Mouse (Mus musculus): Measurements from ENCODE around the gene Vangl2. TPM values are rescaled to one million over a fixed set of nuclear protein-coding genes. Genes with fewer than 3 reads are reported as not detected.
"Not testable (repeated sequence)": the region's sequence is repeated elsewhere in the genome, so short reads cannot be mapped to it uniquely, and the experiment has no call there.

The Vangl2 gene
- polyA plus RNA-seq, 1 experiment from 2014 or later: 0.57 TPM

GRCm38 (mm10) chr1:171979969-171980730 is 48.1 kb downstream of the Vangl2 start:
- H3K27ac ChIP-seq (ENCODE audit: low read length): no peak overlapping the region
- no peaks in the 10 kb centered on the region for H3K4me1 ChIP-seq (ENCODE audit: control insufficient read depth, low read depth, low read length)
- no peak for ATAC-seq (ENCODE audit: low read depth)
- H3K9ac ChIP-seq (ENCODE audit: low read depth, low read length): no peak overlapping the region
- no peaks in the 10 kb centered on the region for H3K27me3 ChIP-seq (ENCODE audit: control insufficient read depth, insufficient read depth, low read depth, low read length)
- 76% methylated on average over 13 of the region's 13 CpGs for WGBS (ENCODE audit: insufficient replicate concordance)
- no peaks in the 10 kb centered on the region for H3K9me3 ChIP-seq (replicated peaks; ENCODE audit: control insufficient read depth, low read length)
- H3K4me2 ChIP-seq (ENCODE audit: low read depth, low read length): no peak overlapping the region
- no peak overlapping the region for H3K4me3 ChIP-seq (ENCODE audit: low read depth, low read length)
- no peaks in the 10 kb centered on the region for H3K36me3 ChIP-seq (ENCODE audit: control insufficient read depth, insufficient read depth)

DNA sequence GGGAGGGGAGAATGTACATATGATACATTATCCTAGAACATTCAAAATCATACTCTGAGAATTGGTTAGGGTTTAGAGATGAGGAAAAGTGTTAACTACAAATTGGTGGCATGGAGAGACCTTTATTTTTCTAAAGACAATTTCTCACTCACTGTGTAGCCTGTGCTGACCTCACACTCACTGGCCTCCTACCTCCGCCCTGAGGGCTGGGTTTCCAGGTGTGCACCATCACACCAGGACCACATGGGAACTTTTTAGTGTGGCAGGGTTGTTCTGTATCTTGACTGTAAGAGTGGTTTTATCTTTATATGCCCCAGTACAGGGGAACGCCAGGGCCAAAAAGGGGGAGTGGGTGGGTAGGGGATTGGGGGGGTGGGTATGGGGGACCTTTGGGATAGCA is 50.4 kb downstream of the Vangl2 start:
- 56% methylated on average over 2 of the region's 2 CpGs for WGBS (ENCODE audit: insufficient replicate concordance)
- H3K9me3 ChIP-seq (replicated peaks; ENCODE audit: control insufficient read depth, low read length): no peaks in the 10 kb centered on the region
- no peak overlapping the region for H3K27ac ChIP-seq (ENCODE audit: low read length)
- H3K9ac ChIP-seq (ENCODE audit: low read depth, low read length): no peak overlapping the region
- no peaks in the 10 kb centered on the region for H3K4me1 ChIP-seq (ENCODE audit: control insufficient read depth, low read depth, low read length)
- no peak overlapping the region for H3K4me2 ChIP-seq (ENCODE audit: low read depth, low read length)
- H3K36me3 ChIP-seq (ENCODE audit: control insufficient read depth, insufficient read depth): no peaks in the 10 kb centered on the region
- no peak overlapping the region for H3K4me3 ChIP-seq (ENCODE audit: low read depth, low read length)
- no peak for ATAC-seq (ENCODE audit: low read depth)
- H3K27me3 ChIP-seq (ENCODE audit: control insufficient read depth, insufficient read depth, low read depth, low read length): no peaks in the 10 kb centered on the region

- no peak overlapping the region for H3K27ac ChIP-seq (ENCODE audit: low read length)
- H3K27me3 ChIP-seq (ENCODE audit: control insufficient read depth, insufficient read depth, low read depth, low read length): no peaks in the 10 kb centered on the region
- ATAC-seq (ENCODE audit: low read depth): no peak
- H3K4me3 ChIP-seq (ENCODE audit: low read depth, low read length): no peak overlapping the region
- 78% methylated on average over 14 of the region's 14 CpGs for WGBS (ENCODE audit: insufficient replicate concordance)
- no peaks in the 10 kb centered on the region for H3K4me1 ChIP-seq (ENCODE audit: control insufficient read depth, low read depth, low read length)
- no peaks in the 10 kb centered on the region for H3K36me3 ChIP-seq (ENCODE audit: control insufficient read depth, insufficient read depth)
- H3K9ac ChIP-seq (ENCODE audit: low read depth, low read length): no peak overlapping the region
- H3K4me2 ChIP-seq (ENCODE audit: low read depth, low read length): no peak overlapping the region
- H3K9me3 ChIP-seq (replicated peaks; ENCODE audit: control insufficient read depth, low read length): no peaks in the 10 kb centered on the region
Observed at GRCm38 (mm10) chr1:171976826-171977539, 51.3 kb downstream of the Vangl2 start.

DNA sequence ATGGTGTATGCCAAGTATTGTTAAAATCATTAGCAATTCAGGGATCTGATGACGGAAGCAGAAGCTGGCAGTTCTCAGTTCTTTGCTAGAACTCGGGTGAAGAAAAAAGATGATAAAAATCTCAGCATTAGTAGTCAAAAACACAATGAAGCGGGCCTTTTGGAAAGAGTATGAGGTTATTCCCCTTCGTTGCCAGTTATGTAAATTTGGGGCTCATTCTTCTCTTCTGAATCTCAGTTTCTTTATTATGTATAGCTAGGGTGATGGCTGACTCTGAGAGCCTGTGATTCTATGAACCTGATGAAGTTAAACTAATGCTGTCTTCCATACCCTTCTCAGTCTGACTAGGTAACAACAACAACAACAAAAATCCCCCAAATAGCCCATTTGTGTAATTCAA is 52.4 kb downstream of the Vangl2 start:
- no peaks in the 10 kb centered on the region for H3K4me1 ChIP-seq (ENCODE audit: control insufficient read depth, low read depth, low read length)
- H3K27ac ChIP-seq (ENCODE audit: low read length): no peak overlapping the region
- H3K4me2 ChIP-seq (ENCODE audit: low read depth, low read length): no peak overlapping the region
- H3K9me3 ChIP-seq (replicated peaks; ENCODE audit: control insufficient read depth, low read length): no peaks in the 10 kb centered on the region
- no peak overlapping the region for H3K4me3 ChIP-seq (ENCODE audit: low read depth, low read length)
- H3K9ac ChIP-seq (ENCODE audit: low read depth, low read length): no peak overlapping the region
- WGBS (ENCODE audit: insufficient replicate concordance): 66% methylated on average over 4 of the region's 4 CpGs
- no peaks in the 10 kb centered on the region for H3K36me3 ChIP-seq (ENCODE audit: control insufficient read depth, insufficient read depth)
- no peaks in the 10 kb centered on the region for H3K27me3 ChIP-seq (ENCODE audit: control insufficient read depth, insufficient read depth, low read depth, low read length)
- ATAC-seq (ENCODE audit: low read depth): no peak

GRCm38 (mm10) chr1:171975377-171975776 is 52.9 kb downstream of the Vangl2 start:
- no peak for ATAC-seq (ENCODE audit: low read depth)
- Histone ChIP-seq H3K9me3 (replicated peaks; ENCODE audit: control insufficient read depth, low read length) (no peaks in the 10 kb centered on the region), H3K36me3 (ENCODE audit: control insufficient read depth, insufficient read depth) (no peaks in the 10 kb centered on the region)

GRCm38 (mm10) chr1:171974361-171974760 is 53.9 kb downstream of the Vangl2 start:
- not testable (repeated sequence) for H3K4me2 ChIP-seq (ENCODE audit: low read depth, low read length); H3K4me3 ChIP-seq (ENCODE audit: low read depth, low read length); H3K27ac ChIP-seq (ENCODE audit: low read length); H3K4me1 ChIP-seq (ENCODE audit: control insufficient read depth, low read depth, low read length); ATAC-seq (ENCODE audit: low read depth); H3K9me3 ChIP-seq (replicated peaks; ENCODE audit: control insufficient read depth, low read length); H3K36me3 ChIP-seq (ENCODE audit: control insufficient read depth, insufficient read depth); H3K27me3 ChIP-seq (ENCODE audit: control insufficient read depth, insufficient read depth, low read depth, low read length); H3K9ac ChIP-seq (ENCODE audit: low read depth, low read length)
- WGBS (ENCODE audit: insufficient replicate concordance): 68% methylated on average over 2 of the region's 2 CpGs

More at GRCm38 (mm10) chr1:171975377-171975776, 52.9 kb downstream of the Vangl2 start:
- Histone ChIP-seq H3K4me3 (ENCODE audit: low read depth, low read length) (no peak overlapping the region), H3K4me2 (ENCODE audit: low read depth, low read length) (no peak overlapping the region), H3K27me3 (ENCODE audit: control insufficient read depth, insufficient read depth, low read depth, low read length) (no peaks in the 10 kb centered on the region), H3K9ac (ENCODE audit: low read depth, low read length) (no peak overlapping the region), H3K4me1 (ENCODE audit: control insufficient read depth, low read depth, low read length) (no peaks in the 10 kb centered on the region), H3K27ac (ENCODE audit: low read length) (no peak overlapping the region)
- WGBS (ENCODE audit: insufficient replicate concordance): 74% methylated on average over 9 of the region's 9 CpGs

DNA sequence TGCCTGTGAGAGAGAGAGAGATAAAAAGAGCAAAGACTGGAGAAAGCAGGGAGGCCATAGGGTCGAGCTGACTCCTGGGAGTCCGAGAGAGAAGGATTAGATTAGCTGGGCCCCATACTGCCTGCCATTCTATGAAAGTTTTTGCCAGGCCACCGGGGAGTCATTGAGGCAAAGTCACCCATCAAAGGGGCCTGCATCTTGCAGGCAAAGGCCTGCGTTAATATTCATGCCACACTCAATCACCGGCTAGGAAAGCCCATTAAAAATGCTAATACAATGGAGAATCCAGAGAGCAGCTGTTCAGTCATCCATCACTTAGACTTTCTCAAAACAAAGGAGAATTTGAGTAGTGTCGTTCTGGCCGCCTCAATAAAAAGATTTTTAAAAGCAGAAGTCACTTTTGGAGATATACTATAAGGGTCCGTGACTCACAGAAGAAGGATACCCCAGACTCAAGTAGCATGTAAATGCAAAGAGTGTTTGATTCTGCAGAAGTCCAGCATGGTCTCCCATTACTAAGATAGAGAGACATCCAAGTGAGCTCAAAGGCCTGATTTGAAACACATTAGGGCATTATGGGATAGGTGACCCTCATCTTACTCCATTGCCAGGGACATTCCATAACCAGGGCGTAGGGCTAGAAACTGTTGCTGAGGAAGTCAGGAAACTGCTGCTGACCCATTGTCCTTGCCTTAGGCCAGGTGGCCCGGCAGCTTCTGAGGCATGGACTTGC is 57.2 kb downstream of the Vangl2 start:
- ATAC-seq (ENCODE audit: low read depth): no peak
- no peaks in the 10 kb centered on the region for H3K4me1 ChIP-seq (ENCODE audit: control insufficient read depth, low read depth, low read length)
- no peak overlapping the region for H3K9ac ChIP-seq (ENCODE audit: low read depth, low read length)
- no peaks in the 10 kb centered on the region for H3K9me3 ChIP-seq (replicated peaks; ENCODE audit: control insufficient read depth, low read length)
- H3K27ac ChIP-seq (ENCODE audit: low read length): no peak overlapping the region
- no peak overlapping the region for H3K4me3 ChIP-seq (ENCODE audit: low read depth, low read length)
- 59% methylated on average over 10 of the region's 10 CpGs for WGBS (ENCODE audit: insufficient replicate concordance)
- no peaks in the 10 kb centered on the region for H3K27me3 ChIP-seq (ENCODE audit: control insufficient read depth, insufficient read depth, low read depth, low read length)
- no peak overlapping the region for H3K4me2 ChIP-seq (ENCODE audit: low read depth, low read length)
- no peaks in the 10 kb centered on the region for H3K36me3 ChIP-seq (ENCODE audit: control insufficient read depth, insufficient read depth)

DNA sequence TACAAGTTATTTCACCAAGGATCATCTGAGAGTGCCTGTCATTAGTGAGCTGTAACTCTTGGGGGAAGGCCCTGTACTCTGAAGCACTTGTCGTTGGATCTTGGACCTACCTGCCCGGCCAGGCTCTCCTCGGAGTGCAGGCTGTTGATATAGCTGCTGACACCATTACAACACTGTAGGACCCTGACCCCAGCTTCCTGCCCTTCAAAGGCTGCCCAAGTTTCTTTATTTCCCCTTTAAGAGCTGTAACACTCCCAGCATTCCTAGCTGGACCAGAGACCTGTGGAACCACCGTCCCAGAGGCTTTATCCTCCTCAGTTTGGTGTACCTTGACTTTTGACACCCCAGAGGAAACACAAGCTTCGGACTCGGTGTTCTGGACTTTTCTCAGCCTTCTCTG is 59.0 kb downstream of the Vangl2 start:
- Histone ChIP-seq H3K4me1 (ENCODE audit: control insufficient read depth, low read depth, low read length) (no peaks in the 10 kb centered on the region), H3K27me3 (ENCODE audit: control insufficient read depth, insufficient read depth, low read depth, low read length) (no peaks in the 10 kb centered on the region), H3K9me3 (replicated peaks; ENCODE audit: control insufficient read depth, low read length) (no peaks in the 10 kb centered on the region), H3K4me3 (ENCODE audit: low read depth, low read length) (no peak overlapping the region), H3K36me3 (ENCODE audit: control insufficient read depth, insufficient read depth) (no peaks in the 10 kb centered on the region), H3K9ac (ENCODE audit: low read depth, low read length) (no peak overlapping the region), H3K4me2 (ENCODE audit: low read depth, low read length) (no peak overlapping the region), H3K27ac (ENCODE audit: low read length) (no peak overlapping the region)
- 66% methylated on average over 6 of the region's 6 CpGs for WGBS (ENCODE audit: insufficient replicate concordance)
- ATAC-seq (ENCODE audit: low read depth): no peak

Data from liver, embryonic 16.5 days (tissue).